Mouse (Mus musculus) erythroblast, embryonic 14.5 days (primary cell): Measurements from ENCODE around the gene Sh2b3.

Experiments used
- GATA1 ChIP-seq: IDR thresholded peaks from 2 replicates; pipeline ENCODE4 v1.6.1; 2012; ENCODE audit warnings: low read length, inconsistent platforms, mixed read lengths
- TAL1 ChIP-seq: IDR thresholded peaks from 3 replicates; pipeline ENCODE4 v1.6.1; 2012; ENCODE audit warnings: low read length, inconsistent platforms, mixed read lengths

- TF ChIP-seq GATA1 = no peak
- no peak for TF ChIP-seq TAL1
Measured at GRCm38 (mm10) chr5:121820161-121820560, 17.3 kb downstream of the Sh2b3 start.
